Mouse (Mus musculus) MEL (cell line): ENCODE data around the gene Hcfc2. TPM values are rescaled to one million over a fixed set of nuclear protein-coding genes. Genes with fewer than 3 reads are reported as not detected.

ENCODE experiments used
- DNase-seq: peaks from one replicate; pipeline ENCODE4 v3.0.0; 2011; ENCODE audit warnings: low read depth, low spot score
- H3K27ac ChIP-seq: 2 replicates; pipeline ENCODE4 v1.5.1; 2012; ENCODE audit warnings: low read depth, mild to moderate bottlenecking, control low read depth, low read length, moderate library complexity; ENCODE audit not compliant: control insufficient read depth
- H3K27me3 ChIP-seq, 2 experiments: fragments of 150-350 bp in 1 of 2; sonication (generic) in 1 of 2; 2 replicates each; pipeline ENCODE4 v1.6.1; 2012; ENCODE audit warnings: low read length in 2 of 2, mild to moderate bottlenecking in 2 of 2, improper control_type of control experiment in 1 of 2, moderate library complexity in 1 of 2; ENCODE audit not compliant: insufficient read depth in 2 of 2, control insufficient read depth in 1 of 2
- H3K36me3 ChIP-seq, 2 experiments: 2 replicates each; pipeline ENCODE4 v1.6.1; 2012 to 2014; ENCODE audit warnings: low read length in 2 of 2, improper control_type of control experiment in 1 of 2, inconsistent platforms in 1 of 2, mild to moderate bottlenecking in 1 of 2; ENCODE audit not compliant: insufficient read depth in 2 of 2, control insufficient read depth in 1 of 2
- H3K4me1 ChIP-seq, 2 experiments: fragments of 150-350 bp in 1 of 2; sonication (generic) in 1 of 2; 2 replicates each; pipeline ENCODE4 v1.6.1; 2012; ENCODE audit warnings: low read length in 2 of 2, improper control_type of control experiment in 1 of 2, mild to moderate bottlenecking in 1 of 2; ENCODE audit not compliant: insufficient read depth in 2 of 2, control insufficient read depth in 1 of 2
- H3K4me3 ChIP-seq, 2 experiments: fragments of 150-350 bp in 1 of 2; sonication (generic) in 1 of 2; 2 replicates each; pipeline ENCODE4 v1.5.1; 2012; ENCODE audit warnings: low read depth in 2 of 2, low read length in 2 of 2, mild to moderate bottlenecking in 2 of 2, moderate library complexity in 2 of 2, control low read depth in 1 of 2, improper control_type of control experiment in 1 of 2; ENCODE audit not compliant: control insufficient read depth in 1 of 2, insufficient read depth in 1 of 2
- H3K79me2 ChIP-seq: 2 replicates; pipeline ENCODE4 v1.6.1; 2012; ENCODE audit warnings: mild to moderate bottlenecking, low read length, moderate library complexity; ENCODE audit not compliant: control insufficient read depth, poor library complexity, insufficient read depth
- H3K9ac ChIP-seq: 2 replicates; pipeline ENCODE4 v1.6.1; 2012; ENCODE audit warnings: low read depth, mild to moderate bottlenecking, control low read depth, low read length, moderate library complexity; ENCODE audit not compliant: control insufficient read depth, poor library complexity, severe bottlenecking
- H3K9me3 ChIP-seq: fragments of 150-350 bp; sonication (generic); replicated peaks from 2 replicates; pipeline ENCODE4 v1.6.1; 2012; ENCODE audit warnings: mild to moderate bottlenecking, low read length, improper control_type of control experiment, moderate library complexity; ENCODE audit not compliant: insufficient read depth
- BHLHE40 ChIP-seq: IDR thresholded peaks from 2 replicates; pipeline ENCODE4 v1.6.1; 2012; ENCODE audit warnings: low read depth, mild to moderate bottlenecking, inconsistent platforms, low read length, improper control_type of control experiment, borderline replicate concordance
- CHD1 ChIP-seq: IDR thresholded peaks from 2 replicates; pipeline ENCODE4 v1.6.1; 2012; ENCODE audit warnings: low read depth, mild to moderate bottlenecking, inconsistent platforms, low read length, improper control_type of control experiment
- CHD2 ChIP-seq: IDR thresholded peaks from 2 replicates; pipeline ENCODE4 v1.6.1; 2011; ENCODE audit warnings: low read length, improper control_type of control experiment
- CTCF ChIP-seq, 3 experiments: IDR thresholded peaks in 2 of 3; conservative IDR thresholded peaks in 1 of 3; 2 replicates each; pipeline ENCODE4 v1.5.1; 2011 to 2012; ENCODE audit warnings: low read length in 3 of 3, low read depth in 2 of 3, mild to moderate bottlenecking in 2 of 3, improper control_type of control experiment in 1 of 3, inconsistent platforms in 1 of 3, mixed read lengths in 1 of 3, moderate library complexity in 1 of 3; ENCODE audit not compliant: control insufficient read depth in 1 of 3, insufficient read depth in 1 of 3, poor library complexity in 1 of 3, severe bottlenecking in 1 of 3
- E2F4 ChIP-seq: IDR thresholded peaks from 2 replicates; pipeline ENCODE4 v1.6.1; 2011; ENCODE audit warnings: low read depth, low read length, improper control_type of control experiment, borderline replicate concordance
- ELF1 ChIP-seq: IDR thresholded peaks from 2 replicates; pipeline ENCODE4 v1.6.1; 2014; ENCODE audit warnings: low read depth, mild to moderate bottlenecking, inconsistent platforms, low read length, improper control_type of control experiment, moderate library complexity
- GABPA ChIP-seq: IDR thresholded peaks from 2 replicates; pipeline ENCODE4 v1.6.1; 2012; ENCODE audit warnings: low read depth, mild to moderate bottlenecking, inconsistent platforms, low read length, improper control_type of control experiment, moderate library complexity
- JUND ChIP-seq: IDR thresholded peaks from 2 replicates; pipeline ENCODE4 v1.6.1; 2011; ENCODE audit warnings: low read depth, mild to moderate bottlenecking, improper control_type of control experiment, low read length
- KAT2A ChIP-seq: conservative IDR thresholded peaks from 2 replicates; pipeline ENCODE4 v1.6.1; 2012; ENCODE audit warnings: low read depth, low read length, improper control_type of control experiment, inconsistent platforms
- MAZ ChIP-seq: IDR thresholded peaks from 2 replicates; pipeline ENCODE4 v1.6.1; 2012; ENCODE audit warnings: low read depth, mild to moderate bottlenecking, inconsistent platforms, low read length, improper control_type of control experiment
- MEF2A ChIP-seq: IDR thresholded peaks from 2 replicates; pipeline ENCODE4 v1.6.1; 2014; ENCODE audit warnings: low read depth, mild to moderate bottlenecking, inconsistent platforms, low read length, improper control_type of control experiment; ENCODE audit not compliant: poor library complexity, insufficient replicate concordance, severe bottlenecking; ENCODE audit errors: extremely low read depth
- MXI1 ChIP-seq: IDR thresholded peaks from 2 replicates; pipeline ENCODE4 v1.6.1; 2011; ENCODE audit warnings: mild to moderate bottlenecking, low read depth, low read length, improper control_type of control experiment
- MYB ChIP-seq: IDR thresholded peaks from 2 replicates; pipeline ENCODE4 v1.6.1; 2011; ENCODE audit warnings: mild to moderate bottlenecking, low read depth, low read length, improper control_type of control experiment
- NELFE ChIP-seq: IDR thresholded peaks from 2 replicates; pipeline ENCODE4 v1.6.1; 2011; ENCODE audit warnings: low read depth, low read length, improper control_type of control experiment
- NRF1 ChIP-seq: IDR thresholded peaks from 2 replicates; pipeline ENCODE4 v1.6.1; 2014; ENCODE audit warnings: low read depth, mild to moderate bottlenecking, inconsistent platforms, low read length, improper control_type of control experiment, moderate library complexity; ENCODE audit not compliant: poor library complexity, insufficient read depth, severe bottlenecking
- POLR2A ChIP-seq, 2 experiments: IDR thresholded peaks; 2 replicates each; pipeline ENCODE4 v1.6.1; 2011 to 2012; ENCODE audit warnings: low read length in 2 of 2, mild to moderate bottlenecking in 2 of 2, control low read depth in 1 of 2, improper control_type of control experiment in 1 of 2, low read depth in 1 of 2, moderate library complexity in 1 of 2; ENCODE audit not compliant: control insufficient read depth in 1 of 2, insufficient read depth in 1 of 2, poor library complexity in 1 of 2
- POLR2AphosphoS2 ChIP-seq: IDR thresholded peaks from 2 replicates; pipeline ENCODE4 v1.6.1; 2011; ENCODE audit warnings: low read length, improper control_type of control experiment
- RCOR1 ChIP-seq: IDR thresholded peaks from 2 replicates; pipeline ENCODE4 v1.6.1; 2012; ENCODE audit warnings: low read depth, mild to moderate bottlenecking, inconsistent platforms, low read length, improper control_type of control experiment
- SIN3A ChIP-seq: IDR thresholded peaks from 2 replicates; pipeline ENCODE4 v1.6.1; 2012; ENCODE audit warnings: low read length, improper control_type of control experiment, inconsistent platforms
- SMC3 ChIP-seq: IDR thresholded peaks from 2 replicates; pipeline ENCODE4 v1.6.1; 2011; ENCODE audit warnings: low read depth, low read length, improper control_type of control experiment
- TAL1 ChIP-seq: IDR thresholded peaks from 2 replicates; pipeline ENCODE4 v1.6.1; 2012; ENCODE audit warnings: mild to moderate bottlenecking, inconsistent platforms, low read length, moderate library complexity, mixed read lengths
- TCF12 ChIP-seq: IDR thresholded peaks from 2 replicates; pipeline ENCODE4 v1.6.1; 2014; ENCODE audit warnings: low read depth, mild to moderate bottlenecking, inconsistent platforms, low read length, improper control_type of control experiment, moderate library complexity
- USF1 ChIP-seq: IDR thresholded peaks from 2 replicates; pipeline ENCODE4 v1.6.1; 2014; ENCODE audit warnings: low read depth, mild to moderate bottlenecking, inconsistent platforms, low read length, improper control_type of control experiment, moderate library complexity
- ZC3H11A ChIP-seq: IDR thresholded peaks from 2 replicates; pipeline ENCODE4 v1.6.1; 2012; ENCODE audit warnings: low read depth, mild to moderate bottlenecking, inconsistent platforms, low read length, improper control_type of control experiment
- polyA plus RNA-seq, 2 experiments: library from polyadenylated mRNA; stranded (reverse) in 1 of 2; unstranded in 1 of 2; fragments of >175 nt in 1 of 2; fragments of >200 nt in 1 of 2; gene quantifications; 2 replicates each; pipeline versions ENCODE4 v1.2.1 to v1.2.4; 2012; ENCODE audit warnings: low replicate concordance in 2 of 2, low read depth in 1 of 2; ENCODE audit not compliant: insufficient read length in 2 of 2, insufficient read depth in 1 of 2, missing spikeins in 1 of 2
- total RNA-seq: library from RNA; depleted of rRNA; stranded (reverse); fragments of 300-350 nt; gene quantifications from 2 replicates; pipeline ENCODE4 v1.2.3, GENCODE M21; 2012

Hcfc2 gene
- total and polyA plus RNA-seq, 3 experiments = 20.9 to 21.0 TPM; not detected in 1

DNA sequence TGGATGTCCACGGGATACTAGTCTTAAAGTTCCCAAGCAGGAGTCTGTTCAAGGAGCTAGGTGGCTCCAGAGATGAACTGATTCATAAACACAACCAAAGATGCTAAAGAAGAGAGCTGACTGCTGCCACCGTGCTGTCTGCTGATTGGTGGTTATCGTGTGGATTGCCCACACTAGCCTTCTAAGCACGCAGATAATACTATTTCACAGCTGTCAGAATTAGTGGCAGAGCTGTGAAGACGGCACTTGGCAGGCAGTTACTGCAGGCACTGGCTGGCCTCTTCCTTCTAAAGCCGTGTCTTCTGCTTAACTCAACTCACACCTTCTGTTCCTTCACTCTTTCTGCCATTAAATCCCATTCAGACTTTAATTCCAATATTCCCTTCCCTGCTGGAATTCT is 62.4 kb downstream of the Hcfc2 start:
- no peak overlapping the region for H3K9ac ChIP-seq
- H3K4me3 ChIP-seq = no peak overlapping the region
- H3K9me3 ChIP-seq = no peaks in the 10 kb centered on the region
- H3K79me2 ChIP-seq = peaks cover 23% of the 10 kb centered on the region
- TF ChIP-seq POLR2A (IDR thresholded peaks at IDR 0.05; ENCODE audit: control insufficient read depth in 1 of 2, insufficient read depth in 1 of 2, low read depth in 1 of 2, low read length in 2 of 2, poor library complexity in 1 of 2) (no peak), TCF12 (no peak), POLR2AphosphoS2 (no peak), NRF1 (no peak), MXI1 (no peak), TAL1 (no peak), RCOR1 (no peak), BHLHE40 (no peak), ELF1 (no peak), MYB (no peak), SMC3 (no peak), NELFE (no peak), MAZ (no peak), GABPA (no peak), CHD1 (no peak), KAT2A (no peak), CHD2 (no peak)
- peaks cover 28 to 33% of the 10 kb centered on the region in 2 experiments for H3K36me3 ChIP-seq
- H3K27ac ChIP-seq = no peak overlapping the region
- no peaks in the 10 kb centered on the region for H3K27me3 ChIP-seq
- DNase-seq = no peak
- H3K4me1 ChIP-seq = peaks cover 0 to 24% of the 10 kb centered on the region in 2 experiments; a peak in 2 of 4 replicates

DNA sequence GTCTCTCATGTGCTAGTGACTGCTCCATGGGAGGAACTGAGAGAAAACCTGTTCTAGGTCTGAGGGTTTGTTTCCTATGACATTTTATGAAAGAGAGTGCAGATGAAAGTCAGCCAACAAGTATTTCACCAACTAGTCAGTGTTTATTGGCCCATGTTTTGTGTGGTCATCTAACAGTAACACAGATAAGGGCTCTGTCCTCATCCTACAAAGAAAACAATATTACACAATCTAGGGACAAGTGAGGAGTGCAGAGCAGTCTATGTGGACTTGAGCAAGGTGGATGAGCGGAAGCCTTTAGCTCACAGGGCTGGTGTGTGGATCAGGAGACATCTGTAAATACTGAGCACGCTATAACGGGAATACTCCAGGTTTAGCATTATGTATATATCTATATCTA is 62.9 kb downstream of the Hcfc2 start:
- H3K4me1 ChIP-seq = peaks cover 0 to 24% of the 10 kb centered on the region in 2 experiments; a peak in 2 of 4 replicates

More for the DNA sequence above, 62.9 kb downstream of the Hcfc2 start:
- Histone ChIP-seq H3K9ac (no peak overlapping the region), H3K4me3 (no peak overlapping the region), H3K27ac (no peak overlapping the region), H3K27me3 (no peaks in the 10 kb centered on the region), H3K9me3 (no peaks in the 10 kb centered on the region), H3K36me3 (peaks cover 28 to 33% of the 10 kb centered on the region in 2 experiments), H3K79me2 (peaks cover 26% of the 10 kb centered on the region)
- TF ChIP-seq TCF12 (no peak), E2F4 (no peak), RCOR1 (no peak), SIN3A (no peak), CTCF (IDR thresholded peaks at IDR 0.05 in 2 of 3, conservative IDR thresholded peaks at IDR 0.05 in 1 of 3; ENCODE audit: control insufficient read depth in 1 of 3, insufficient read depth in 1 of 3, low read depth in 2 of 3, low read length in 3 of 3, poor library complexity in 1 of 3, severe bottlenecking in 1 of 3) (no peak), POLR2AphosphoS2 (no peak), JUND (no peak), CHD2 (no peak), KAT2A (no peak), POLR2A (IDR thresholded peaks at IDR 0.05; ENCODE audit: control insufficient read depth in 1 of 2, insufficient read depth in 1 of 2, low read depth in 1 of 2, low read length in 2 of 2, poor library complexity in 1 of 2) (no peak), USF1 (no peak), ZC3H11A (no peak), MXI1 (no peak), MAZ (no peak), MEF2A (no peak), CHD1 (no peak)
- no peak for DNase-seq
